Mouse (Mus musculus) kidney, postnatal 4 days (tissue): Measurements from ENCODE around the gene Papss2.
A peak's percentile ranks its signal among the peaks of the same experiment; 100 is the strongest.

ENCODE experiments used
- DNase-seq, 2 experiments: peaks; one replicate each; pipeline ENCODE4 v3.0.0; 2021; ENCODE audit warnings: mixed read lengths in 2 of 2

The Papss2 gene

DNA sequence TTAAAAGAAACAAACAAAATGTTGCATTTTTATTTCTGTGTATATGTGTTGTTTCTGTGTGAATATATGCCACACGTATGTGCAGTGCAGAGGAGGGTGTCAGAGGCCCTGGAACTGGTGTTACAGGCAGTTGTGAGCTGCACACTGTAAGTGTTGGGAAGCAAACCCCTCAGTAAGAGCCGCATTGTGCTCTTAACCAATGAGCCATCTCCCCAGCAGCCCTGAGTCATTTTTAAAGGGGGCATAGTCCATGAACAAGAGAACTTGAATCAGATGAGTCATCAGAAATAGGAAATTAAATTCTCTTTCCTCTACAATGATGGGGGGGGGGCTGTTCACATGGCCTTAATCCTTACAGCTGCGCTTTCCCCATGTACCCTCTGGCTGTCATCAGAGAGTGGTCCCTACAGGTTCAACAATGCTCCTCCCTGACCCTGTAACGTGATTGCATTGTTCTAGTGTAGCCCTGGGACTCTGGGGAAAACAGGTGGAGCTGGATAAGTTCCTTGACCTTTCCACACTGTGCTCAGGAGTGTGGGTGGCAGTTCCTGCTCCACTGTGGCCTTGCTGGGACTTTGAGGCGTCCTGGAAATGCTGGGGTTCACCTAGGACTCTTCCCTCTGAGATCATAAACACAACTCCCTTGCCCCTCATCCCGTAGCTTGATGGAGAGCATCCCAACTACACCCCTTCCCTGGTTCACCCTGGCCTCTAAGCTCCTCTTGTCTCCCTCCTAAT is 5.6 kb downstream of the Papss2 start:
- no peak for DNase-seq

DNA sequence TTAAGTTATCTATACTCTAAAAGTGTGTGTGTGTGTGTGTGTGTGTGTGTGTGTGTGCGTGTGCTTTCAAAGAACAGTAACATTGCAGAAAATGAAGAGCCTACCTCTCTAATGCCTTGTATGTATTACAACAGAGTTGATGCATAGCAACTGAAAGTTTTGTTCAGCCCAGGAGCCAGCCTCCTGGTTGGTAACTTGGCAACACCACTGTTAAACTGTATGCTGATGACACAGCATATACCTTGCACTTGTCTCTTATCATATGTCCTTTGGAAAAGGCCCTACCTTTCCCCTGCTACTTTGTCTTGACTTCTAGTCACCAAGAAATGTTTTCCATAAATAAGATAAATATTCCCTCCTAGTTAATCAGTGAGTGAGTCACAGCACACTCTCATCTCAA is 7.9 kb downstream of the Papss2 start:
- no peak for DNase-seq

DNA sequence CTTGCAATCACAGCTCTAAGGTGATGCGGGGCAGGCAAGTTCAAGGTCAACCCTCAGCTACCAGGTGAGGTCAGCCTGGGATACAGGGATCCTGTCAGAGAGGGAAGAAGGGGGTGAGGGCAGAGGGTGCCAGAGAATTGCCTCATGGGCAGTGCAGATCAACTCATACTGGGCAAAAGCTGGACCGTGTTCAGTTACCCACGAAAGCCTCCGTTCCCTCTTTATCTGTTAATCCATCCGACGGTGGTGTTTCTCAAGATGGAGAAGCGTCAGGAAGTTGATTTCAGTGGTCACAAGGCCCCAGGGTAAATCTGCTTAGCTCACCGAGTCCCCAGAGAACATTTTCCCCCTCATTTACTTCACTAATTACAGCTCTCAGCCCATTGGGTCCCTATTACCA is 8.5 kb downstream of the Papss2 start:
- DNase-seq: no peak

DNA sequence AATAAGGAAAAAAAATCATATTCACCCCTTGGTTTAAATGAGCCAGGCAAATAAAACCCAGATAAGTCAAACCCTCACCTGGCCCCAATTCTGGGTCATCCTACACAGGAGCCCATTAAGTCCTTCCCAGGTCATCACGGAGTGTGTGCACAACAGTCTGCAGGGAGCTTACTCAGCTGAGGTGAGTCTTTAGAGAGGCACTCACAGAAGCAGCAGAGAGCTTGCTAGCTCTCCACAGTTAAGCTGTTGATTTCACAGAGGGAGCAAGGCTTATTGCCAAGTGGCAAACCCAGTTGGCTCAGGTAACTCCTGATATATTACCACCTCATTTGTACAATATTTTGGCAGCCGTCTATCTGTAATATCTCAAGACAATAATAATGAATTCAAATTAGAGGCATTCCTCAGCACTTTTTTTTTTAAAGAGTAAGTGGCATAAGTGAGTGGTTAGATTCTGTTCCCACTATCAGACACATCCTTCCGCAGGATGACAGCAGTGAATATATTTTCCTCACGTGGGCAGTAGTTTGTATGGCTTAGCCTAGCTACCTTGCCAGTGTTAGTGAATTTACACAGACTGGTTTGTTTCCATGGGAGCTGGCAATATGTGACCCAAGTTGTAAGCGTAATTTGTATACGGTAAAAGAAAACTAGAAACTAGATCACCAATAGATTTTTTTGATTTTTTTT is 9.1 kb downstream of the Papss2 start:
- DNase-seq: no peak

DNA sequence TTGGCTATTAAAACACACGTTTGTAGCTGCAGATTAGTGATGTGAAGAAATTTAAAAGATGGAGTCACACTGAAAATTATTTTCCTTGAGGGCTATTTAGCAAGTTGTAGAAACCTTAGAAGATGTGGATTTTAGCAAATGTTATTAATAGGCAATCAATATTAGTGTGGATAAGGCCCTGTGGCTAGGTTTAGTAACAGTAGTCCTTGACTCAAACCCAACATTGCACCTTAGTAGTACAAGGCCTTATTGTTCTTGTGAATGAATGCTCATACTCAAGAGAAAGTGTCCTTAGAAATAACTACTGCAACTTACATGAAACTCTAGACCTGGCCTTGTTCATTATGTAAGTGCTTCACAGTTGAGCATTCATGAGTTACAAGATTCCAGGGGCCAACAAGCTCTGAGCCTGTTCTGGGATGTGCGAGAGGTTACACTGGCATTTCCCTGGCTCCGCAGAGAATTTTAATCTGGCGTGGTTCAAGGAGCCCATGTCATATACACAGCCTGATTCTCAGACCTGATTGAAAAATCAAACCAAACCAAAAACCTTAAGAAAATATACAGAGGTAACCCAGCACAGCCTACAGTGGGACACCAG is 10.7 kb downstream of the Papss2 start:
- DNase-seq: no peak

DNA sequence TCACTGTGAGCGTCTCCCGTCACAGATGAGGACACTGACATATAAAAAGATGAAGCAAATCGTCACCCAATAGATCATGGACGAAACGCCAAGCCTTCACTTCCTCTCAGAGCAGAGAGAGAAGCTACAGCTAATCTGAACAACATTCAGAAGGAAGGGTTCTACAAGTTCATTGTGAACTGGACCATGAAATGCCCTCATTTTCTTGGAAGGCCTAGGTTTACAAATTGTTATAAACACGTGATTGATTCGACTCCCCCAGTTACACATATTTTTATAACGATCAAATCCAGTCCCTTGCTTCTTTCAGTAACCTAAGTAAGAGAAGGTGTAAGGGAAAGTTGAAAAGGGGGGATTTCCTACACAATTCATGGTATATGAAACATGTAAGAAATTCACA is 11.4 kb downstream of the Papss2 start:
- no peak for DNase-seq

DNA sequence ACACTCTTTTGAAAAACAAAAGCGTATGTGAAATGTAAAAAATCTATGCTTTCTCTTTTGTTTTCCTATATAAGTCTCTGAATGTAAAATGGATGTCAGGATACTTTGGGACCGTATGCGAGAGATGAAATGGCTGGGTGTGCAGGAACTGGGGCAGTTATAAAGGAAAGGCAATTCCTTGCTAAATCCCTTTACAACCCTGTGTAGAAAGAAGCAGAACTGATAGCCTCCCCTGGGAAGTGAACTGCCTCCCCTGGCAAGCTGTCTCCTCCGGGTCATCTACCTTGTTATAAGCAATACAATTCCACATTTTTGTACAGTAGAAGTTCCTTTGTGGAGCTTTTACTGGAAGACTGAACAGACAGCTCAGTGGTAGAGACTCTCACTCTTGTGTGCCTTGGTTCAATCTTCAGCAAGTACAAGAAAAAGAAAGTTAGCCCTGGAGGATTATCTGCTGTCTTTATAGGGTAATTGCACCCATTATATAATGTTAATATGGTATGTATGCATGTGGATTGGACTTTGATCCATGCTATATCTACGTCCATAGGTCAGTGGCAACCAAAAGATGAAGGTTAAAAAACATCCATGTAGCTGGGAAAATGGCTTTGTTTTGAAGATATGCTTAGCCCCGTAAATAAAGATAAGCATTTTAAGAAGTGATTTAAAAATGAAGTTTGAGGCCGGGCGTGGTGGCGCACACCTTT is 15.9 kb downstream of the Papss2 start:
- no peak for DNase-seq

DNA sequence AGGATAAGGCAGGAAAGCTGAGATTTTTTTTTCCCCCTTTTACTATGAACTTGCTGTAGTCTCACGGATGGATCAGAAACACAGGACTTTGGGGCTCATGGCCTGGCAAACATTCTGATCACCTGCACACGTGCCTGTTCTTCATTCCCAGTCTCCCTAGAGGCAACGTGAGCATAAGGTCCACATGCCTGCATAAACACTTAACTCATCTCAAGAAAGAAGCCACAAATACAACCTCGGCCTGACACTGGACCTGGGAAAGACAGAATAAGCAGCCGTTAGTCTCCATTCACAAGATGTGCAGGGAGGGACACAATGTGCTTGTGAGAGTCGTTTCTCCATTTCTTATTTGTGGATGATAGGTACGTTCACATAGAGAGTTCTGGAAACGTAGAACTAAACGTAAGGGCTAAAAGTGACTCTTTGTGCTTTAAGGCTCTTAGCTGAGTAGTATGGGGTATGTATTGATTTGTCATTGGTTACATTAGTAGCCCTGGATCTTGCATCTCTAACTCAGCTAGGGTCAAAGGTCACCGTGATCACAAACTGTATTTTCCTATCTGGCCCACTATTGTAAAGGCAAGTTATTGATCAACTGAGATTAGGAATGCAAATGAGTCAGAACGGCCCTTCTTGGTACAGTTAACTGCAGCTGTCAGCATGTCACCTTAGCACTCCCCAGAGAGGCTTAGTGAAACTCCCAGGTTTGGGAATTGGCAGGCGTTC is 18.6 kb downstream of the Papss2 start:
- DNase-seq: no peak

DNA sequence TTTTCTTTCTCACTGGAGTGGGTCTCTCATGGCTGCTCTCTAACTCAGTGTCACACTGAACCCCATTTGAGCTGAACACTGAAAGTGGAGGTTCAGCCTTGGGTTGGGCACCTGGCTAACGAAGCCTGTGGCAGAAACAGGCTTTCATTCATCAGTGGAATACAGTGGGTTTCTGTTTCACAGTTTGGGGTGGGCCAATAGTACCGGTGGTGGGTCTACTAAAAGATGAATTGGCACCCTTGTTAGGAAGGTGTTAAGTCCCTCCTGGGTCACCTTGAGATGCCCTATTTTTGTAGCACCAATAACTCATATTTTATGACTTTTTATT is 19.1 kb downstream of the Papss2 start:
- no peak for DNase-seq

DNA sequence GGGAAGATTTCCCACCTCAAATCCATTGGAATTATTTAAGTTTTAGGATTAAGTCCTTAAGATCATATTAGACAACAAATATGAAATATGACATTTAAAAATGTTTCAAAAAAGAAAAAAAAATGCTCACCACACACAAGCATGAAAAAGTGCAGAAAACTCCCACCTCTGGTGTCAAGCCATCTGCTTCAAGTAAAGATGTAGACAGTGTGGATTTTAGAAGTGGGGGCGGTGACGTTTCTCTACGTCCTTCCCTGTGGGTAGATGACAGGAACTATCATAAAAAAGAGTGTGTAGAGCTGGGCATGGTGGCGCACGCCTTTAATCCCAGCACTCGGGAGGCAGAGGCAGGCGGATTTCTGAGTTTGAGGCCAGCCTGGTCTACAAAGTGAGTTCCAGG is 21.1 kb downstream of the Papss2 start:
- DNase-seq: no peak

DNA sequence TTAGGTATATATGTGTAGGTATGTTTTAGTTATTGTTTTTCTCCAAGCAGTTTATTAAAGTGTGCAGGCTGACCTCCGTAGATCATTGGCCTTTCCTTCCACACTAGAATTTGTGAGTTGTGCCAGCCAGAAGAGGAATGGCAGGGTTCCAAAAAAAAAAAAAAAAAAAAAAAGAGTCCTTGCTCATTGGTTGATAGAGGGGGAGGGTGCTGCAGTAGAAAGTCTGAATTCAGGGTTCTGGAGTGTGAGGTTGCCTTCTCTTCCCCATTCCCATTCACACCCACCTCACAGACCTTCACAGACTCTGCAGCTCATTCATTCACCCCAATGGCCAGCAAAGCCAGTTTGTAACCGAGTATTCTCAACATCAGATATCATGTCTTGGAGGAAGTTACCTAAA is 24.1 kb downstream of the Papss2 start:
- DNase-seq: no peak

DNA sequence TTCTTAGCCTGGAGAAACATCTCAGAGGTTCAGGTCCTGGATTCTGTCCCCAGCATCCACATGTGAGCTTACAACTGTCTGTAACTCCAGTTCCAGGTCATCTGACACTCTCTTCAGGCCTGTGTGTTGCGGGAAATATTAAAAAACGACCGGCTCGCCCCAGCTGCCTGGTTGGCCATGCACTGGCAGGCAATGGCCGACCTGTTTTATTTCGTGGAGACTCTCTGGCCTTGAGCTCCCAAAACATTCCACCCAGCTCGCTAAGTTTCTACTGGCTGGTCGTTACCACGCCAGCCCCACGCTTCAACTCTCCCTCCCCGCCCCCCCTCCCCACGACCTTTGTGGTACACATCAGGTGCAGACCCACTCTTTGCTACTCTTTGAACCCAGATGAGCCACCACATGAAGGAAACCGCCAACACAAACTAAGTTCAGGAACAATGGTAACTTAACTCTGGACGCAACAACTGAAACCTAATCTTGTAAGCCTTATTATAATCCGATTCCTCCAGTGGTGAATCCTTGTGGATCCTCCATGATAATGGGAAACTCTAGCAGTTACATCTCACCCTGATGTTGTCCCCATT is 25.4 kb downstream of the Papss2 start:
- DNase-seq: no peak

DNA sequence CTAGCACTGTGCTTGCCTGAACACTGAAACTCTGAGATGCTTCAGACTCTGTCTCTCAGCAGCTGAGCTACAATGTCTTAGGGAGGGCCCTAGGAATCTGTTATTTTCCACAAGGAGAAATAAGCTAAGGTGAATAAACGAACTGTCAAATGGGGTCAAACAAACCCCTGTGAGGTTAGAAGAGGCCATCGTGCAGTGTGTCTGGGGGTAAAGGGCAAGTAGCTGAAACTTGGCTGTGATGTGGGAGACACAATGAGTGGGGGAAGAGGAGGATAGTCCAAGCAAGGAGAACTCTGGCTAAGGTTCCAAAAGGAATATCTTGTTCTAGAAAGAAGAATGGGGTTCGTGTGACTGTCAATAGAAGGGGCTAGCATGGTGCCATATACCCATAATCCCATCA is 26.6 kb downstream of the Papss2 start:
- DNase-seq: no peak

DNA sequence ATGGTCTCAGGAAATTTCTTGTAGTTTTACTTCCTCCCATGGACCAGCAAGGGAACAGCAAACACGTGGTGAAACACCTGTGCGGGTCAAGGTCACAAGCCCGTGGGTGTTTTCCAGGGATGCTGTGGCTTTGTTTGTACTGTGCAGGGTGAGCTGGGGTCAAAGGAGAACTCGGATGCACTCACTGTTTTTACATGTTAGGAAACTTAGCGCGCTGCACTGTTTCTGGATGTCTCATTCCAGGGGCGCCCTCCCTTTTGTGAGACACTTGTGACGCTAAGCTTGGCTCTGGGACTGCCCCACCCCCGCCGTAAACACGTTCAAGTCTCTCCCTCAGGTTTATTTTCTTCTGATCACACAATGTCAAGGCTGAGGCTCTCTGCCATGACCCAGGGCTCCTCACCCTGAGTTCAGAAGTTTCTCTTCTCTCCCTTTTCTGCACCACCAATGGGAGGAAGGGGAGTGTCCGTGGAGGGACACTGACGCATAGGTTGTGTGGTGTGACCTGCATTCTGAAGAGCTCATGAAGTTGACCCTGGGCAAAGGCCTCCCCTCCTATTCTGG is 31.3 kb downstream of the Papss2 start:
- DNase-seq: peak; percentile 19 to 43

DNA sequence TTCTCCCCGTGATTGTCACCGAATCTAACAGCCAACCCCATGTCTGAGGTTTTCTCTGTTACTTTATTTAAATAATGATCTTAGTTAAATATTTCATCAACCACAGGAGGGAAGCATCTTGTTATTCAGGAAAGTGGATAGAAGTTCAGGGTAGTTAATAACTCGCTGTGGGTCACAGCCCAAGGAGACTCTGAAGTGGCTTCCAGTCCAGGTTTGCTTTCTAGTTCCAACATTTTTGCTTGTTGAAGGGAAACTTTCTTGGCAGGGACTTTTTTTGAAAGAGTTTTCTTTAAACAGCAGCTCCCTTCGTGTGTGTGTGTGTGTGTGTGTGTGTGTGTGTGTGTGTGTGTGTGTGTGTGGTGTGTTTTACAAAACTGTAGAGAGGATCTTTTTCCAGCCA is 32.0 kb downstream of the Papss2 start:
- DNase-seq: peak in 1 of 2 experiments; percentile 15

DNA sequence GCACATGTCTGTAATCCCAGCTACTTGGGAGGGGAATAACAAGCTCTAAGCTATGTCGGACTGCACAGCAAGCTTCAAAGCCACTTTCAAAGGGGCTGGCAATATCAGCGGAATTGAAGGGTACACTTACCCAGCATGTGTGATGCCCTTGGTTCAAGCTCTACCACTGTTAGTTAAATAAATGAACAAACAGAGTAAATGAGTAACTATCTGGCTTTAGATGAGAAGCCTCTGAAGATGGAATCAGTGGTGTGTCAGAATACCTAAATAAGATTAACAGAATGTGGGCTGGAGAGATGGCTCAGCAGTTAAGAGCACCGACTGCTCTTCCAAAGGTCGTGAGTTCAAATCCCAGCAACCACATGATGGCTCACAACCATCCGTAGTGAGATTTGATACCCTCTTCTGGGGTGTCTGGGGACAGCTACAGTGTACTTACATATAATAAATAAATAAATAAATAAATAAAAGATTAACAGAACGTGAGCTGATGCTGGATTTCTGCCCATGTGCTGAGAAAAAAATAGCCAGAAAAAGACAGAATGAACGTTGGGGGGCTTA is 33.1 kb downstream of the Papss2 start:
- no peak for DNase-seq

DNA sequence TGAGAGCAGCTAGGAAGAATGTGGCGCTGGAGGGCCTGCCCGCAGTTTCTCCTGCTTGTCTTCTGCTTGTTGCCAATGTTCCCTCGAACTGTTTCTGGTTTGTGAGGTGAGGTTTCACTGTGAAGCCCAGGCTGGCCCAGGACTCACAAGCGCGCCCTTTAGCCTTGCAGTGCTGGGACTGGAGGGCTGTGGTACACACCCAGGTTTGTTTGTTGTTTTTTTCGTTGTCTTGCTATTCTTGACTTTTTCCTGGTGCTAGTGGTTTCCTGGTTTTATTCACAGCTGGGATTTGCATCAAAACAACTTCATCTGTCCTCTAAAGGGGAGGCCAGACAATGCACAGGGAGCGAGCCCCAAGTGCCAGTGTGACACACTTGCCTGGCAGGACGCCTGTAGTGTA is 39.3 kb downstream of the Papss2 start:
- no peak for DNase-seq

DNA sequence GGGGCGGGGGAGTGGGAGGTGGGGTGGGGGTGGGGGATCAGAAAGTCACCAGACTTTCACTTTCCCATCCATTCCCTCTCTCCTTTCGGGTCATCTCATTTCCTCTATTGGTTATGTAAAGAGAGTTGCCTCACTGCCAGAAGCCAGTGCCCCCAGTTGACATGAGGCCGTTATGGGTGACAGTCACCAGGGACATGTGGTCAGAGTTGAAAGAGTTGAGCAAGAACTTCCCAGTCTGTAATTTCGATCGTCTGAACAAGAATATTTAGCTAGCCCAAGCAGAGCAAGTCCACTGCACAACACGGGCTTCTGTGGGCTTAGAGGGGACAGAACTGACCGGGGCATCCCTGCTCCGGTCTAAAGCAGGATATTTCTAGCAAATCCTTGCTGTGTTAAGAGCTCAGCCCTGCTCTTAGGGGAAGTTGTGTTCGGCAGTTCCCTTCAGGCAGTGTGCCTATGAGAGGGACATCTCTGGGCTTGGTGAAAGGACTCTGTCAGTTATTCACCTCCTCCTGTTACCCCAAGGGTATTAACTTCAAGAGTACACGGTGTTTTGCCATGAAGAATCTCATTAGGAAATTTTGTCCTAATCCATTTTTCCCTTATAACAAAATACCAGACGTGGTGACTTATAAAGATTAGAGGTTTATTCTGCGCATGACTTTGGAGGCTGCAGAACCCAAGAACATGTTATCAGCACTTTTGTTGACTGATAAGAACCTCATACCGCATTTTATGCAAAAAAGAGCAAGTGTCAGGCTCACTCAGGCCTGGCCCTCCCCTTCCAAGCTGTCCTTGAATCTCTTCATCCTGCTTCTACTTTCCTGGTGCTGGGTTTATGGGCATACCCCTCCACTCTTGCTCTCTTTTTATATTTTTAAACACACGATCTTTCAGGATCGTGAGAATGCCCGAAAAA is 42.0 kb downstream of the Papss2 start:
- no peak for DNase-seq

DNA sequence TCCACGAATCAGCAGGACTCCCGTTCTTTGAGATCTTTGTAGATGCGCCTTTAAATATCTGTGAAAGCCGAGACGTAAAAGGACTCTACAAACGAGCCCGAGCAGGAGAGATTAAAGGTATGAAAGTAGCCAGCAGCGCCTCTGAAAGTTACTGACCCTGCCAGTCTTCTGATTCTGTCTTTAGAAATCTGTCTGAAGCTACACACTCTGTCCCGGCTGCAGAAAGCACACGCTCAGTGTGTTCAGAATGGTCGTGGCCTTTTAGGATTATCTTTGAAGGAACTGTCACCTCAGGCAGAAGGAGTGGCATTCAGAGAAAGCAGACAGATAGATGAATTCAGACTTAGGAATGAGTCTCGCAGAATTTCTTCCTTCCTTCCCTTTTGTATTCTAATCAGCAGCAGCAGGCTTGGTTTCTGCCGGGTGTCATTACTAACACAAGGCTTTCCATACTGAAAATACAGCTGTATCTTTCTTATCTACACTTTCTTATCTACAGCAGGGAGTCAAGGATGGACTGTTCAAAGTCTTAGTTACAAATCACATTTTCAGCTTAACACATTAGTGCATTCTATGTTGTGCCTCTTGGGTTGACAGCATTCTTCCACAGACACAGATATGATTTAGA is 42.8 kb downstream of the Papss2 start:
- DNase-seq: no peak

DNA sequence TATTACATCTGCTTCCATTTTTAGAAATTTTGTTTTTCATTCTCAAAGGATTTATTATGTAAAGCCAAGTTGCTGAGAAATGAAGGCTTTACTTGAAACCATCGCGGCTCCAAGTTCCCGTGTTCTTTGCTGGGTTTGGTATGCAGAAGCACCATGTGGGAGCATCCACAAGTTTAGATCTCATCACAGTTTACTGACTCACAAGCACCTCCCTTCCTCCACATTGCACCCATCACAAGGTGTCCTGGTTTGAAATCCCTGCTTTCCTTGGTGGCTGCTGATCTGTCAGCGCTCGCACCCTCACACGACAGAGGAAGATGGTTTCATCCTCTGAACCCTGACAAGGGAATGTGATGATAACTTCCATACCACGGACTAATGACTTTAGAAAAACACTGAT is 45.9 kb downstream of the Papss2 start:
- DNase-seq: no peak
